Mouse (Mus musculus) heart, adult 2 months (tissue): Measurements from ENCODE around the gene Gpr146.

Experiments used
- CTCF ChIP-seq: fragments of 200-600 bp; IDR thresholded peaks from 2 replicates; pipeline ENCODE4 v1.8.1; 2022; ENCODE audit warnings: antibody characterized with exemption, mild to moderate bottlenecking, moderate library complexity
- EP300 ChIP-seq: fragments of 200-500 bp; IDR thresholded peaks from 2 replicates; pipeline ENCODE4 v1.6.1; 2011; ENCODE audit warnings: low read depth, low read length, control low read depth; ENCODE audit not compliant: insufficient read depth
- POLR2A ChIP-seq: fragments of 200-500 bp; IDR thresholded peaks from 2 replicates; pipeline ENCODE4 v1.6.1; 2011; ENCODE audit warnings: mild to moderate bottlenecking, low read depth, low read length, control low read depth; ENCODE audit not compliant: insufficient read depth

DNA sequence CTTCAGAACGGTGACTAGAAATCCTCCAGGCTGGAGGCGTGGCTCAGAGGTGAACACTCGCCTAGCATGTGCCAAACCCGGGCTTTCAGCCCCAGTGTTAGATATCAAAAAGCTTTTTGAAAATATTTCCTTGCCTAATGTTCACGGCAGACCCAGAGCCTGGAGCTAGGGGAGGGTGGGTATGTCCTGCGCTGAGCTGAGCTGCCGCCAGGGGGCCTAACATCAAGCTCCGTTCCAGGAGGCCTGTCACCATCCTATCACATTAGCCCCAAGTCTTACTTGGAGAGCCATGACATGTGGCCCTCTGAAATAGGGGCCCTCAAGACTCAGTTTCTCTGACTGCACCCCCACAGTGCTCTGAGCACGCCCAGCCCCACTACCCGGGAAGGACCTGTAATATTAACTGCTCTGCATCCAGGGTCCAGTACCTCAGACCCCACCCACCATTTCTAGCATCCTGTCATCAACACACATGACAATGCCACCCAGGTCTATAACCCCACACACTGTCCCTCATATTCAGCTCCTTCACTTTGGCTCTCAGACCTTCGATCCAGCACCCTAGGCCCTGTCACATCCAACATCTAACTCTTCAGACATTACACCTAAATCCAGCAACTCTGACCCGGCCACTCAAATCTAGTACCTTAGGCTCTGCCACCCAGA, 33.3 kb upstream of the Gpr146 start:
- TF ChIP-seq CTCF, result peak; percentile 94
- no peak for TF ChIP-seq EP300
- no peak for TF ChIP-seq POLR2A
